ENCODE assay signal across 21 mouse cellular contexts in the genomic region with DNA sequence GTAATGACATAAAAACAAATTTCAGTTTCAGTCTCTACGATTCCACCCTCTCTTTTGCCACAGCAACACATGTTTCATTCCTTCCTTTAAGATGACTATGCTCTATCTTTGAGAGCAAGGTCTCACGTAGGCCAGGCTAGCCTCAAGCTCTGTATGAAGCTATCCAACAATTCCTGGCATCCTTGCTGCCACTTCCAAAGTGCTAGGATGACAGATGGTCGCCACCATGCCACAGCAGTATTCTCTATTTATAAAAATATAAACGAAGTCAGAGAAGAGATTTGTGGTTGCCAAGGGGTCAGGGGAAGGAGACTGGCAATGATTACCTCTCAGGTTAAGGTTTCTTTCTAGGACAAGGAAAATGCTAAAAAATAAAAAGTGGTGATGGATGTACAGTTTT.
A peak's percentile ranks its signal among the peaks of the same experiment; 100 is the strongest.
DNase-seq lines count a peak whose midpoint lies in the region; ATAC-seq and TF ChIP-seq lines count a peak whose summit lies in the region.
"Had no signal": no experiment of that assay in that cellular context is flagged by ENCODE, and none has a peak within 500 bp of the region (broad histone marks: within the 10 kb centered on the region; RNA-seq: fewer than 3 reads in every experiment).

No protein-coding gene starts in this region.

- WGBS in kidney, adult 2 months = 79% methylated on average over 4 of the region's 4 CpGs

- H3K27me3 ChIP-seq in kidney, adult 2 months (replicated peaks; ENCODE audit: control insufficient read depth, insufficient read depth, low read length) = no peaks in the 10 kb centered on the region
- H3K27me3 ChIP-seq: embryonic facial prominence, embryonic 13.5 days; embryonic facial prominence, embryonic 15.5 days; forebrain, embryonic 12.5 days had no signal

- no peak for TF ChIP-seq CTCF in brain, embryonic 14.5 days (IDR thresholded peaks at IDR 0.05; ENCODE audit: borderline replicate concordance, extremely low read depth, insufficient read depth, insufficient read length)
- TF ChIP-seq CTCF in kidney, adult 2 months (conservative IDR thresholded peaks at IDR 0.05; ENCODE audit: insufficient read depth, insufficient read length, low read depth, low read length) = no peak

- H3K4me1 ChIP-seq in kidney, adult 2 months (ENCODE audit: control insufficient read depth, insufficient read depth, low read length) = no peaks in the 10 kb centered on the region
- H3K4me1 ChIP-seq: embryonic facial prominence, embryonic 15.5 days had no signal

- H3K27ac ChIP-seq in kidney, adult 2 months (ENCODE audit: insufficient read depth, low read depth, low read length) = no peak overlapping the region
- H3K27ac ChIP-seq: embryonic facial prominence, embryonic 13.5 days; embryonic facial prominence, embryonic 15.5 days; forebrain, embryonic 10.5 days; forebrain, embryonic 12.5 days; gastrocnemius, adult 2 months had no signal

- H3K36me3 ChIP-seq in kidney, adult 2 months (ENCODE audit: control insufficient read depth, insufficient read depth, low read length) = no peaks in the 10 kb centered on the region
- H3K36me3 ChIP-seq: embryonic facial prominence, embryonic 13.5 days; embryonic facial prominence, embryonic 15.5 days; forebrain, embryonic 10.5 days; forebrain, embryonic 12.5 days had no signal

- no peak overlapping the region for H3K4me3 ChIP-seq in kidney, adult 2 months (ENCODE audit: insufficient read depth, low read depth, low read length)
- H3K4me3 ChIP-seq: embryonic facial prominence, embryonic 13.5 days; embryonic facial prominence, embryonic 15.5 days; erythroblast, embryonic 14.5 days; forebrain, embryonic 10.5 days; forebrain, embryonic 12.5 days; gastrocnemius, adult 2 months had no signal

- TF ChIP-seq POLR2A in brain, embryonic 14.5 days (IDR thresholded peaks at IDR 0.05; ENCODE audit: borderline replicate concordance, extremely low read depth, insufficient read depth, insufficient read length, poor library complexity, severe bottlenecking) = no peak
- TF ChIP-seq POLR2A in kidney, adult 2 months (IDR thresholded peaks at IDR 0.05; ENCODE audit: low read depth, low read length) = no peak

- DNase-seq in cerebellum, adult 9-11 months = peak; percentile 4
- DNase-seq in cerebellum, adult 8-10 months = no peak
- peak; percentile 32 to 53 for DNase-seq in cerebellum, postnatal 25 days
- DNase-seq in frontal cortex, adult 2 months (ENCODE audit: extremely low spot score in 1 of 2, low spot score in 1 of 2) = no peak
- DNase-seq in brain, embryonic 14.5 days (ENCODE audit: low read depth) = peak; percentile 43
- no peak for DNase-seq in kidney, adult 2 months
- DNase-seq: adrenal gland, adult 2 months; adrenal gland, postnatal 10 days; adrenal gland, postnatal 25 days; embryo, embryonic 11 days; gastrocnemius, adult 2 months; gastrocnemius, postnatal 10 days had no signal

- no peak for ATAC-seq in cerebellum, adult (ENCODE audit: insufficient number of reproducible peaks, low FRiP score, low TSS enrichment)
- peak; percentile 34; the same call in 1 of the 2 replicates for ATAC-seq in frontal cortex, adult (ENCODE audit: low TSS enrichment)
- ATAC-seq: forebrain, embryonic 14.5 days; forebrain, embryonic 16.5 days had no signal

Comparison
In these comparisons a context has a peak if more than half of its experiments do, and no peak if none do; other contexts are left out.
1. DNase-seq: peak in cerebellum, adult 9-11 months (single experiment), cerebellum, postnatal 25 days (2 of 2) and brain, embryonic 14.5 days (single experiment); none in cerebellum, adult 8-10 months (single experiment), frontal cortex, adult 2 months (0 of 2) and kidney, adult 2 months (single experiment).